Mouse (Mus musculus) ES-E14 (cell line): ENCODE data around the gene Map2k6. TPM values are rescaled to one million over a fixed set of nuclear protein-coding genes. Genes with fewer than 3 reads are reported as not detected.

Experiments used
- DNase-seq: peaks from one replicate; pipeline ENCODE4 v3.0.0-alpha.2; 2013; ENCODE audit warnings: low read depth, low spot score
- H3K27ac ChIP-seq: 2 replicates; pipeline ENCODE4 v1.5.1; 2012; ENCODE audit warnings: low read depth, mild to moderate bottlenecking, low read length, moderate library complexity, mixed read lengths; ENCODE audit not compliant: poor library complexity, insufficient read depth, severe bottlenecking
- H3K36me3 ChIP-seq: 2 replicates; pipeline ENCODE4 v1.6.1; 2012; ENCODE audit warnings: mild to moderate bottlenecking, low read length, moderate library complexity, mixed read lengths; ENCODE audit not compliant: control insufficient read depth, poor library complexity, insufficient read depth, severe bottlenecking
- H3K4me1 ChIP-seq, 2 experiments: fragments of 150-350 bp in 1 of 2; sonication (generic) in 1 of 2; 2 replicates each; pipeline ENCODE4 v1.6.1; 2012; ENCODE audit warnings: low read length in 2 of 2, mild to moderate bottlenecking in 1 of 2, mixed read lengths in 1 of 2; ENCODE audit not compliant: control insufficient read depth in 2 of 2, insufficient read depth in 2 of 2, poor library complexity in 1 of 2
- H3K4me3 ChIP-seq, 2 experiments: fragments of 150-350 bp in 1 of 2; sonication (generic) in 1 of 2; 2 replicates each; pipeline ENCODE4 v1.5.1; 2012; ENCODE audit warnings: low read length in 2 of 2, low read depth in 1 of 2, mild to moderate bottlenecking in 1 of 2, mixed read lengths in 1 of 2; ENCODE audit not compliant: insufficient read depth in 1 of 2, poor library complexity in 1 of 2, severe bottlenecking in 1 of 2
- H3K9ac ChIP-seq: 2 replicates; pipeline ENCODE4 v1.6.1; 2012; ENCODE audit warnings: low read depth, mild to moderate bottlenecking, low read length, mixed read lengths; ENCODE audit not compliant: poor library complexity, insufficient read depth, severe bottlenecking
- H3K9me3 ChIP-seq: fragments of 150-350 bp; sonication (generic); 2 replicates; pipeline ENCODE4 v1.6.1; 2012; ENCODE audit warnings: low read depth, mild to moderate bottlenecking, low read length; ENCODE audit not compliant: control insufficient read depth, insufficient read depth
- CHD2 ChIP-seq: IDR thresholded peaks from 2 replicates; pipeline ENCODE4 v1.6.1; 2014; ENCODE audit warnings: mild to moderate bottlenecking, low read depth, low read length, inconsistent platforms
- HCFC1 ChIP-seq: IDR thresholded peaks from 2 replicates; pipeline ENCODE4 v1.6.1; 2012; ENCODE audit warnings: low read length, inconsistent platforms, borderline replicate concordance; ENCODE audit not compliant: insufficient read depth
- MAFK ChIP-seq: IDR thresholded peaks from 2 replicates; pipeline ENCODE4 v1.6.1; 2014; ENCODE audit warnings: mild to moderate bottlenecking, low read depth, low read length, inconsistent platforms; ENCODE audit not compliant: insufficient read depth
- ZC3H11A ChIP-seq: IDR thresholded peaks from 2 replicates; pipeline ENCODE4 v1.6.1; 2012; ENCODE audit warnings: low read depth, mild to moderate bottlenecking, inconsistent platforms, low read length, borderline replicate concordance
- ZNF384 ChIP-seq: IDR thresholded peaks from 2 replicates; pipeline ENCODE4 v1.6.1; 2012; ENCODE audit warnings: low read depth, low read length, inconsistent platforms
- in situ Hi-C, 2 experiments: fragments of 600-800 bp; cut with MboI; formaldehyde crosslinking; loops; one replicate each; pipeline ENCODE4 v1.15.1; 2025; ENCODE audit warnings: low sequenced_read_pairs in 2 of 2, inconsistent platforms in 1 of 2; ENCODE audit not compliant: unreplicated experiment in 2 of 2
- total RNA-seq: library from RNA; depleted of rRNA; stranded (reverse); fragments of 300-350 nt; gene quantifications from 2 replicates; pipeline ENCODE4 v1.2.3, GENCODE M21; 2012

Map2k6 gene
- total RNA-seq, 1 experiment: 9.8 TPM

DNA sequence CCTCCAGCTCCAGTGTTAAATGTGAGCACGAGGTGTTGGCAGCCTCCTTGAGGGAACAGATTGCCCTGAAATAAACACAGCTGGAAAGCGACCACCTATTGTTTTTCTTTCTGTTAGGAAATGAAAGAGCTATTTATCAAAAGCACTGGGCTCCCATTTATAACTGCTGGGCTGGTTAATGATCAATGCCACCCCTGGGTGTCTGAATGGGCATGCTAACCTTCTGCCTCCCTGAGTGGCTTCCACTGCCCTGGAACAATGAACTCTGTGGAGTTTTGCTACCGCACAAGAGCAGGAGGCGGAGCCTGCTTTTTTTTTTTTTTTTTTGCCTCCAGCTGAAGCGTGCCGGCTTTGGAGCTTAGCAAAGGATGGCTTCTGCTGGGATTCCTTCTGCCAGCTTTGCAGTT lies 80.1 kb downstream of the Map2k6 start:
- H3K4me3 ChIP-seq: no peak overlapping the region
- in situ Hi-C loops: no loop called here
- no peak overlapping the region for H3K27ac ChIP-seq
- H3K9me3 ChIP-seq: no peaks in the 10 kb centered on the region
- TF ChIP-seq MAFK: no peak
- TF ChIP-seq ZNF384: peak; percentile 92
- DNase-seq: peak; percentile 28
- H3K36me3 ChIP-seq: no peaks in the 10 kb centered on the region
- H3K9ac ChIP-seq: no peak overlapping the region
- peaks cover 0 to 4% of the 10 kb centered on the region in 2 experiments; a peak in 1 of 4 replicates for H3K4me1 ChIP-seq

DNA sequence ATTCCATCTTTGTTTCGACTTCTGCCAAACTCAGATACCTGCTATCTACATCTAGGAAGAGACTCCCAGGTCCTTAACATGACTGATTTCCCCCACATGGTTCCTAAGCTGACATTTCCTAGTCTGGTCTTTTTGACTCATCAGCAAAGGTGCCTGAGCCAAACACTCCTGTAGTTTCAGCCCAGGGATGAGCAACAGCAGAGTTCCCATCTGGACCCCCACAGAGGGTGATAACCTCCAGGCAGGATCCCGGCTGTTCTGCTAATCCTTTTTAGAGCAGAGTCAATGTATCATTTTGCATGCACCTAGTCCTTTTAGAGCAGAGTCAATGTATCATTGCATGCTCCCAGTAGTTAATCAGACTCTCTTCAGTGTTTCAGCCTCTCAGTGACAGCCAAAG lies 82.5 kb downstream of the Map2k6 start:
- DNase-seq: no peak
- Histone ChIP-seq H3K4me1 (peaks cover 0 to 4% of the 10 kb centered on the region in 2 experiments; a peak in 1 of 4 replicates), H3K27ac (no peak overlapping the region), H3K9ac (no peak overlapping the region), H3K36me3 (no peaks in the 10 kb centered on the region), H3K4me3 (no peak overlapping the region), H3K9me3 (no peaks in the 10 kb centered on the region)
- TF ChIP-seq HCFC1 (no peak), ZNF384 (no peak), ZC3H11A (no peak), CHD2 (no peak), MAFK (no peak)
- in situ Hi-C loops: loop anchor here in 1 of 2 experiments (10.0 kb wide), 1 partner anchor 117 kb away; no protein-coding TSS in a partner anchor

DNA sequence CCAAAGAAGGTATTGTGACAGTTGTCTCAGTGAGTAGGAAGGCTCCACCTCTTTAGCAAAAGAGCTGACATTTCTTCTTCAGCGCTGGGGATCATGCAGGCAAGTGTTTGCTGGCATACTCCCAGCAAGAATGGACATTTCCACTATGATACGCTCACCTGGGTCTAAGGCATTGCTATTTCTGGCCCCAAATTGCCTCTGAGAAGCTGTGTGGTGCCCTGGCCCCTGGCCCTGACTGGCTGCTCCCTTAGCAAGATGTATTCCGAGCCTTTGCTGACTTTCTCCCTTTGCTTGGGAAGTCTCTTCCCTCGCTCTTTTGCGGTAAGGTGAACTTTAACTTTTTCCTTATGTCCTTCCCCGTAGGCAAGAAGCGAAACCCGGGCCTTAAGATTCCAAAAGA lies 83.3 kb downstream of the Map2k6 start:
- in situ Hi-C loops: loop anchor here in 1 of 2 experiments (10.0 kb wide), 1 partner anchor 117 kb away; no protein-coding TSS in a partner anchor
- Histone ChIP-seq H3K9me3 (no peaks in the 10 kb centered on the region), H3K9ac (no peak overlapping the region), H3K27ac (no peak overlapping the region), H3K36me3 (no peaks in the 10 kb centered on the region), H3K4me1 (peaks cover 0 to 4% of the 10 kb centered on the region in 2 experiments; a peak in 1 of 4 replicates), H3K4me3 (no peak overlapping the region)
- DNase-seq: no peak
- no peak for TF ChIP-seq ZNF384
- no peak for TF ChIP-seq ZC3H11A
- TF ChIP-seq HCFC1: no peak
- no peak for TF ChIP-seq MAFK
- TF ChIP-seq CHD2: no peak

DNA sequence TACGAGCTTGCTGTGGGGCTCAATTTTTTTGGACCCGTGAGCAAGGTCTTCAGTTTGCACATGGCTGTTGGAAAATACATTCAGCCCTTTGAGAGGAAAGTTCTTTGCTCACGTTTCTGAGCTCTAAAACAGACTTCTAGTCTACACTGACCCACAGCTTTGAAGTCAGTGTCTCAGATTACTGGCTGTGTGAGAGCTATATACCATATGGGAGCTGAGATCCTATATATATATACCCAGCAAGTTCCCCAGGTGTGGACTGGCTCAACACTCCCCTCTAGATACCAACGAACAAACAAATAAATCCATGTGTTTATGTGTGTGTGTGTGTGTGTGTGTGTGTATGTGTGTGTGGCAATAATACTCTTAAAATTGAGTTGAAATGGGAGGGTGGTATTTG lies 83.7 kb downstream of the Map2k6 start:
- Histone ChIP-seq H3K9ac (no peak overlapping the region), H3K4me1 (peaks cover 0 to 4% of the 10 kb centered on the region in 2 experiments; a peak in 1 of 4 replicates), H3K9me3 (no peaks in the 10 kb centered on the region), H3K4me3 (no peak overlapping the region), H3K36me3 (no peaks in the 10 kb centered on the region), H3K27ac (no peak overlapping the region)
- in situ Hi-C loops: loop anchor here in 1 of 2 experiments (10.0 kb wide), 1 partner anchor 118 kb away; no protein-coding TSS in a partner anchor
- DNase-seq: no peak
- TF ChIP-seq ZNF384: no peak
- TF ChIP-seq MAFK: no peak
- no peak for TF ChIP-seq CHD2
- no peak for TF ChIP-seq HCFC1
- no peak for TF ChIP-seq ZC3H11A

DNA sequence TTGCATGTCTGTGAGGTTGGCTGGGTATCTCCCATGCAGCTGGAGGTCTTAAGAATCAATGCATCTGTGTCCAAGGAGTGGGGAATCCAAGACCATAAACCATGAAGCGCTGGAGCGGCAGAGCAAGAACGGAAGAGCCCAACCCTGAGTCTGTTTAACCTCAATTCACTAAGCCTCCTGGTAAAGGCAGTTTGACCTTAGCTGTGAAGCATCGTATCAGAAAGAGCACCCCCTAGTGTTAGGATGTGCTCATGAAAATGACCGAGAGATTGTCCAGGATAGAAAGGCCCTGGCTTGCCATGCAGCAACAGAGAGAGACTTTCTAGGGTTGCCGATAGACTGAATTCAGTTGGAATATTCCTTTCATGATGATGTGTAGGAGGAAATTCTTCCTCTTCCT lies 84.2 kb downstream of the Map2k6 start:
- Histone ChIP-seq H3K27ac (no peak overlapping the region), H3K4me3 (no peak overlapping the region), H3K9me3 (no peaks in the 10 kb centered on the region), H3K36me3 (no peaks in the 10 kb centered on the region), H3K9ac (no peak overlapping the region), H3K4me1 (peaks cover 0 to 4% of the 10 kb centered on the region in 2 experiments; a peak in 1 of 4 replicates)
- peak; percentile 69 for DNase-seq
- in situ Hi-C loops: loop anchor here in 1 of 2 experiments (10.0 kb wide), 1 partner anchor 118 kb away; no protein-coding TSS in a partner anchor
- TF ChIP-seq HCFC1: no peak
- peak; percentile 31; the same call in 1 of the 2 replicates for TF ChIP-seq ZC3H11A
